Mouse (Mus musculus) stomach, embryonic 15.5 days (tissue): ENCODE results near the gene Vps54. TPM values are rescaled to one million over a fixed set of nuclear protein-coding genes. Genes with fewer than 3 reads are reported as not detected.
"Not testable (repeated sequence)": the region's sequence is repeated elsewhere in the genome, so short reads cannot be mapped to it uniquely, and the experiment has no call there.

Experiments
- ATAC-seq: fragments of 200-750 bp; cut with Nextera tagmentation; 2 replicates; pipeline ENCODE4 v1.8.0; 2017; ENCODE audit warnings: low read depth, moderate number of reproducible peaks, moderate TSS enrichment; ENCODE audit not compliant: insufficient read depth, low FRiP score
- H3K27ac ChIP-seq: fragments of 300-500 bp; sonication (generic); 2 replicates; pipeline ENCODE4 v1.5.1; 2015; ENCODE audit warnings: mild to moderate bottlenecking, inconsistent platforms
- H3K27me3 ChIP-seq: fragments of 300-500 bp; sonication (generic); replicated peaks from 2 replicates; pipeline ENCODE4 v1.6.1; 2015; ENCODE audit warnings: inconsistent platforms
- H3K36me3 ChIP-seq: fragments of 300-500 bp; sonication (generic); 2 replicates; pipeline ENCODE4 v1.6.1; 2015; ENCODE audit warnings: inconsistent platforms
- H3K4me1 ChIP-seq: fragments of 300-500 bp; sonication (generic); 2 replicates; pipeline ENCODE4 v1.6.1; 2015; ENCODE audit warnings: inconsistent platforms
- H3K4me2 ChIP-seq: fragments of 300-500 bp; sonication (generic); 2 replicates; pipeline ENCODE4 v1.6.1; 2015; ENCODE audit warnings: mild to moderate bottlenecking, inconsistent platforms
- H3K4me3 ChIP-seq: fragments of 300-500 bp; sonication (generic); replicated peaks from 2 replicates; pipeline ENCODE4 v1.5.1; 2015; ENCODE audit warnings: inconsistent platforms
- H3K9ac ChIP-seq: fragments of 300-500 bp; sonication (generic); 2 replicates; pipeline ENCODE4 v1.6.1; 2015; ENCODE audit warnings: inconsistent platforms
- H3K9me3 ChIP-seq: fragments of 300-500 bp; sonication (generic); 2 replicates; pipeline ENCODE4 v1.6.1; 2016; ENCODE audit warnings: inconsistent platforms
- WGBS: fragments of 180-500 bp; shearing (Covaris S2); methylation state at CpG from one replicate; pipeline ENCODE4 v1.1.7; 2015; 5-methylcytosine and 5-hydroxymethylcytosine counted together
- polyA plus RNA-seq: library from polyadenylated mRNA; unstranded; fragments of >200 nt; fragmentation: Nextera tagmentation; extraction: Ambion mirVana; gene quantifications from 2 replicates; pipeline ENCODE4 v1.2.1, GENCODE M21; 2015

Gene Vps54
- polyA plus RNA-seq: 11.2 and 14.1 TPM in 2 replicates

- under 1% methylated on average over 53 of the region's 84 CpGs for WGBS
- peak within 1 kb of the TSS; percentile 94 for H3K27ac ChIP-seq
- peak within 1 kb of the TSS; percentile 96 for H3K4me3 ChIP-seq
These were observed at the start of gene Vps54 for GRCm38 (mm10) chr11:21239021-21239661. Gene Vps54, plus strand, starts transcription at chr11:21239281.

DNA sequence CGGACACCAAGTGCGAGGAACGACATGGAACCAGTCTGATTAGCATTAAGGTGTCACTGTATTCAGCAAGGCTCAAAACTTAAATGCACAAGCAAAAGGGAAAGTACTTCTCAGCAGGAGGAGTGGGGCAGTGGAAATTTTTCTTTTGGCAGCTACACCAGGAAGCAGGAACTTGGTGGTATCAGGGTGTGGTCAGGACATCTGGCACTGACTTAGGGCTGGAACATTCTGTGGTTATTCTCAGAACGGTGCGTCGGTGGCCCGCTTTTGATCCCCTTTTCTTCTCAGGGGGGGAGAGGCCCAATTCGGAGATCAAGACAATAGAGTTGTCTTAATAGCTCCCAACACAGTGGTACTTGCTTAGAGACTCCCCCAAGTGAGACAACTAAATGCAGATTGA, 47.3 kb upstream of the Vps54 start:
- not testable (repeated sequence) for ATAC-seq, H3K27ac ChIP-seq, H3K27me3 ChIP-seq, H3K4me1 ChIP-seq, H3K4me2 ChIP-seq, H3K9me3 ChIP-seq, H3K36me3 ChIP-seq, H3K9ac ChIP-seq, H3K4me3 ChIP-seq
- 90% methylated on average over 8 of the region's 8 CpGs for WGBS

More at GRCm38 (mm10) chr11:21239021-21239661, at the start of gene Vps54:
- Histone ChIP-seq H3K9ac (peak within 1 kb of the TSS; percentile 94), H3K36me3 (no peaks in the 10 kb centered on the region), H3K4me2 (peak within 1 kb of the TSS; percentile 66), H3K27me3 (no peaks in the 10 kb centered on the region), H3K4me1 (no peaks in the 10 kb centered on the region), H3K9me3 (no peaks in the 10 kb centered on the region)
- ATAC-seq: peak; percentile 86

DNA sequence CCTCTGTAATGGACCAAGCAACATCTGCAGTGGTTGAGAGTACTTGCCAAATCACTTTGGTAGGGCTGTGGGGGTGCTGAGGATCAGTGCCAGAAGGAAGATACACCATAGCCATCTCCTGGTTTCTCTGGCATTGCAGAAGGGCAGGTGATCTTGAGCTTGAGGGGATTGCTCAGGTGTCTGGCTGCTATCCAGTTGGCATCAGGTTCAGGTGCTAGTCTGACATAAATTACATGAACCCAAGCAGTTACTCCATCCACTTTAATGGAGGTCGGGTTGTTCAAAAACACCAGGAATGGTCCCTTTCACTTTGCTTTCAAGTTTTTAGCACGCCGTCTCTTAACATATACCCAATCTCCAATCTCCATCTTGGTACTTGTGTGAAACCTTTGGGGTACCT, 44.2 kb upstream of the Vps54 start:
- Histone ChIP-seq H3K4me2 (no peak overlapping the region), H3K36me3 (no peaks in the 10 kb centered on the region), H3K4me3 (no peak overlapping the region), H3K9me3 (no peaks in the 10 kb centered on the region), H3K27ac (no peak overlapping the region), H3K4me1 (no peaks in the 10 kb centered on the region), H3K27me3 (no peaks in the 10 kb centered on the region), H3K9ac (no peak overlapping the region)
- no peak for ATAC-seq
- 88% methylated on average over 3 of the region's 3 CpGs for WGBS

DNA sequence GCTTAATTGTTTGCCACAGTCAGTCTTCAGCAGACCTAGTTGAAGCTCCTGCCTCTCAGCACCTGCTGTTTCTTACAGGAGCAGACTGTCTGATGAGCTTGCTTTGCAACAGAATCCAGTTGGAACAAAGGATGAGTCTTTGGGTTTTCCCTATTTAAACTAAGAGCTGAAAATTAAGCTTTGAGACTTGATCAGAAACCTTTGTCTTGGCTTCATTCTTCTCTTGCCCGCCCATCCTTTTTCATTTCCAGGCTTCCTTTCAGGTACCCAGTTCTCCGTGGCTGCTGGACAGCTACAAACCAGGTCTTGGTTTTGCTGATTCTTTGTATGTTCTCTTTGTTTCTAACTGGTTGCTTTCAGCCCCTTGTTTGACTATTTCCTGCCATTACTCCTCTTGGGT, 30.0 kb upstream of the Vps54 start:
- WGBS: 80% methylated on average over 2 of the region's 2 CpGs
- Histone ChIP-seq H3K4me2 (no peak overlapping the region), H3K27me3 (no peaks in the 10 kb centered on the region), H3K4me3 (no peak overlapping the region), H3K36me3 (no peaks in the 10 kb centered on the region), H3K9ac (no peak overlapping the region), H3K4me1 (no peaks in the 10 kb centered on the region), H3K9me3 (no peaks in the 10 kb centered on the region), H3K27ac (no peak overlapping the region)
- ATAC-seq: no peak

- H3K9ac ChIP-seq, H3K27me3 ChIP-seq, H3K9me3 ChIP-seq, H3K4me2 ChIP-seq, H3K4me3 ChIP-seq, ATAC-seq, H3K4me1 ChIP-seq, H3K36me3 ChIP-seq, H3K27ac ChIP-seq: not testable (repeated sequence)
- WGBS: 93% methylated on average over 9 of the region's 9 CpGs
These were observed 29.4 kb upstream of the Vps54 start for GRCm38 (mm10) chr11:21209701-21210100.

DNA sequence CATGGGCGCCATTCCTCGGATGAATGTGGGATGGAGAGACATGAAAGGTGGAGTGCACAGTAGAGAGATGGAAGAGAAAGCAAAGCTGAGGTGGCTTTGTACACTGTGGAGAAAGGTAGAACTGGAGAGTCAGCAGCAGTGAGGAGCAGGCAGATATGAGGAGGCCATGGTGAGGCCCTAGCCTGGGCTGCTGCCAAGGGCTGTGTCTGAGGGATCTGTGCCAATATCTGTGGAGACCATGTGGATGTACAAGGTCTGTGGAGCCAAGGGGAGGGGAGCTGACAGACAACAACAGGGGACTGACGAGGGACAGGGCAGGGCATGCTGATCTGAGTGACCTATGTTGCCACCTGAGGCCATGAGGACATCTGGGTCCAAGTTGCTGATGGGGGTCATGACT, 21.7 kb upstream of the Vps54 start:
- no peaks in the 10 kb centered on the region for H3K27me3 ChIP-seq
- no peaks in the 10 kb centered on the region for H3K36me3 ChIP-seq
- no peak overlapping the region for H3K9ac ChIP-seq
- H3K4me1 ChIP-seq: no peaks in the 10 kb centered on the region
- H3K4me3 ChIP-seq: no peak overlapping the region
- WGBS: 80% methylated on average over 3 of the region's 3 CpGs
- H3K27ac ChIP-seq: no peak overlapping the region
- H3K9me3 ChIP-seq: no peaks in the 10 kb centered on the region
- ATAC-seq: no peak; the same call in 1 of the 2 replicates
- no peak overlapping the region for H3K4me2 ChIP-seq

DNA sequence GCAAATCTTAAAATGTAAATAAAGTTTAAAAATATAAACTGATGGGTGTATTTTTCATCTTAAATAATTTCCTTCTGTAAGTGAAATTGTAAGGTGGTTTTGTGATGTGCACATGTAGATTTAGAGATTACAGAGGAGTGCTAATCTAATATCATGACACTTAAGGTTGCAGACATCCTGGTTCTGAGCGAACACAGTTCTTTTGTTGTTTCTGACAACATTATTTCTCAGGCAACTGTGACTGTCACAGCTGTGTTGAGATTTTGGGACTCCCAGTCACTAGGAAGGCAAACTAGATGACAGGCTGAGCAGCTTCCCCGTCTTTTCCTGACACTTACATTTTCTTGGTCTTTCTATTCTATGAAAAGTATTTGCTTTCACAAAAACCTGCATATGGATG, 19.8 kb upstream of the Vps54 start:
- Histone ChIP-seq H3K4me3 (no peak overlapping the region), H3K4me1 (no peaks in the 10 kb centered on the region), H3K27ac (no peak overlapping the region), H3K9me3 (no peaks in the 10 kb centered on the region), H3K36me3 (no peaks in the 10 kb centered on the region), H3K4me2 (no peak overlapping the region), H3K9ac (no peak overlapping the region), H3K27me3 (no peaks in the 10 kb centered on the region)
- no peak for ATAC-seq
- WGBS: 69% methylated on average over 2 of the region's 2 CpGs

GRCm38 (mm10) chr11:21219851-21220587, 19.1 kb upstream of the Vps54 start:
- Histone ChIP-seq H3K9ac (no peak overlapping the region), H3K4me1 (no peaks in the 10 kb centered on the region), H3K36me3 (no peaks in the 10 kb centered on the region), H3K27me3 (no peaks in the 10 kb centered on the region), H3K9me3 (no peaks in the 10 kb centered on the region), H3K27ac (no peak overlapping the region), H3K4me2 (no peak overlapping the region), H3K4me3 (no peak overlapping the region)
- no peak for ATAC-seq
- WGBS: 85% methylated on average over 8 of the region's 8 CpGs

- ATAC-seq: no peak
- Histone ChIP-seq H3K4me2 (no peak overlapping the region), H3K27ac (no peak overlapping the region), H3K9ac (no peak overlapping the region), H3K4me1 (no peaks in the 10 kb centered on the region), H3K9me3 (no peaks in the 10 kb centered on the region), H3K27me3 (no peaks in the 10 kb centered on the region), H3K4me3 (no peak overlapping the region), H3K36me3 (no peaks in the 10 kb centered on the region)
- 53% methylated on average over 2 of the region's 2 CpGs for WGBS
These were observed 18.3 kb upstream of the Vps54 start for GRCm38 (mm10) chr11:21220754-21221153.

DNA sequence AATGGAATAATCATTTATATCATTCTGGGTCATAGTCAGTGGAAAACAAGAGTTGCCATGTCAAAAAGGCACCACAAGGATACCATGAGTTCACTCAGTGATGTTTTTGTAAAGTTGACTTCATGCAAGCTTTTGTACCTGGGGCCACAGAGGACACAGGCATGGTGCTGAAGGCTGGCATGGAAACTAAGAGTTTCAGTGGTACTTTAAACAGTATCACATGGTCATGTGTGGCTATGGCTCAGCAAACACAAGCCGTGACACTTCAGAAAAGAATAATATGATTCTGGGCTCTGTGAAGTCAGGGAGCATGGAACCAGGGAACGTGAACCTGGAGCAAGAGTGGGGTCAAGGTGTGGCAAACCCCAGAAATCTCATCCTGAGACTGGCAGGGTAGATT, 17.7 kb upstream of the Vps54 start:
- ATAC-seq: no peak
- 79% methylated on average over 2 of the region's 2 CpGs for WGBS
- no peaks in the 10 kb centered on the region for H3K4me1 ChIP-seq
- no peak overlapping the region for H3K4me2 ChIP-seq
- no peaks in the 10 kb centered on the region for H3K27me3 ChIP-seq
- H3K27ac ChIP-seq: no peak overlapping the region
- no peak overlapping the region for H3K9ac ChIP-seq
- H3K9me3 ChIP-seq: no peaks in the 10 kb centered on the region
- H3K36me3 ChIP-seq: no peaks in the 10 kb centered on the region
- no peak overlapping the region for H3K4me3 ChIP-seq

- no peak overlapping the region for H3K4me3 ChIP-seq
- no peaks in the 10 kb centered on the region for H3K27me3 ChIP-seq
- ATAC-seq: no peak
- H3K27ac ChIP-seq: no peak overlapping the region
- no peaks in the 10 kb centered on the region for H3K4me1 ChIP-seq
- no peaks in the 10 kb centered on the region for H3K36me3 ChIP-seq
- no peak overlapping the region for H3K4me2 ChIP-seq
- no peak overlapping the region for H3K9ac ChIP-seq
- H3K9me3 ChIP-seq: no peaks in the 10 kb centered on the region
- 24% methylated on average over 4 of the region's 4 CpGs for WGBS
These were observed 16.4 kb upstream of the Vps54 start for GRCm38 (mm10) chr11:21222606-21223207.

GRCm38 (mm10) chr11:21223539-21223938, 15.5 kb upstream of the Vps54 start:
- no peaks in the 10 kb centered on the region for H3K36me3 ChIP-seq
- no peak for ATAC-seq
- H3K27me3 ChIP-seq: no peaks in the 10 kb centered on the region
- H3K4me1 ChIP-seq: no peaks in the 10 kb centered on the region
- H3K4me3 ChIP-seq: no peak overlapping the region
- 83% methylated on average over 3 of the region's 3 CpGs for WGBS
- no peak overlapping the region for H3K9ac ChIP-seq
- H3K27ac ChIP-seq: no peak overlapping the region
- H3K9me3 ChIP-seq: no peaks in the 10 kb centered on the region
- no peak overlapping the region for H3K4me2 ChIP-seq
